Mouse (Mus musculus) kidney, postnatal 4 days (tissue): ENCODE data around the gene Rfx8.

Experiments
- DNase-seq, 2 experiments: peaks; one replicate each; pipeline ENCODE4 v3.0.0; 2021; ENCODE audit warnings: mixed read lengths in 2 of 2

Rfx8 gene

GRCm38 (mm10) chr1:39720632-39721350 is at the start of gene Rfx8:
Rfx8 (minus strand) TSS chr1:39720997.
- DNase-seq, result peak; percentile 32 to 56

GRCm38 (mm10) chr1:39770436-39770835 is 49.6 kb upstream of the Rfx8 start:
- DNase-seq, result peak in 1 of 2 experiments; percentile 6

- DNase-seq, result no peak
Measured at GRCm38 (mm10) chr1:39768017-39768416, 47.2 kb upstream of the Rfx8 start.

GRCm38 (mm10) chr1:39765854-39766493 is 45.2 kb upstream of the Rfx8 start:
- peak in 1 of 2 experiments; percentile 22 for DNase-seq

GRCm38 (mm10) chr1:39762025-39762370 is 41.2 kb upstream of the Rfx8 start:
- peak; percentile 86 to 92 for DNase-seq

GRCm38 (mm10) chr1:39761211-39762024 is 40.6 kb upstream of the Rfx8 start:
- DNase-seq, result peak; percentile 70 to 84

GRCm38 (mm10) chr1:39760181-39760715 is 39.5 kb upstream of the Rfx8 start:
- no peak for DNase-seq

- no peak for DNase-seq
Measured at GRCm38 (mm10) chr1:39759231-39760175, 38.7 kb upstream of the Rfx8 start.

GRCm38 (mm10) chr1:39758244-39758643 is 37.4 kb upstream of the Rfx8 start:
- peak; percentile 35 to 54 for DNase-seq

GRCm38 (mm10) chr1:39756952-39757351 is 36.2 kb upstream of the Rfx8 start:
- DNase-seq, result no peak

GRCm38 (mm10) chr1:39754224-39754957 is 33.6 kb upstream of the Rfx8 start:
- DNase-seq, result no peak

GRCm38 (mm10) chr1:39751537-39751936 is 30.7 kb upstream of the Rfx8 start:
- no peak for DNase-seq

- DNase-seq, result peak; percentile 48 to 65
Measured at GRCm38 (mm10) chr1:39749664-39750063, 28.9 kb upstream of the Rfx8 start.

- DNase-seq, result no peak
Measured at GRCm38 (mm10) chr1:39749214-39749613, 28.4 kb upstream of the Rfx8 start.

GRCm38 (mm10) chr1:39748666-39749065 is 27.9 kb upstream of the Rfx8 start:
- DNase-seq, result no peak

- peak; percentile 39 to 50 for DNase-seq
Measured at GRCm38 (mm10) chr1:39746464-39746863, 25.7 kb upstream of the Rfx8 start.

GRCm38 (mm10) chr1:39740948-39741347 is 20.2 kb upstream of the Rfx8 start:
- DNase-seq, result no peak

GRCm38 (mm10) chr1:39740002-39740401 is 19.2 kb upstream of the Rfx8 start:
- DNase-seq, result no peak

- peak; percentile 74 to 86 for DNase-seq
Measured at GRCm38 (mm10) chr1:39735927-39736604, 15.3 kb upstream of the Rfx8 start.

GRCm38 (mm10) chr1:39735493-39735892 is 14.7 kb upstream of the Rfx8 start:
- DNase-seq, result no peak

GRCm38 (mm10) chr1:39734881-39735280 is 14.1 kb upstream of the Rfx8 start:
- DNase-seq, result no peak
